Mouse (Mus musculus): ENCODE measurements around the gene Krtap5-4. TPM values are rescaled to one million over a fixed set of nuclear protein-coding genes. Genes with fewer than 3 reads are reported as not detected.
"Not testable (repeated sequence)": the region's sequence is repeated elsewhere in the genome, so short reads cannot be mapped to it uniquely, and the experiment has no call there.

The Krtap5-4 gene
- polyA plus RNA-seq (2012; fragmentation: generic; extraction: Trizol) = 0.04 TPM
- long read RNA-seq, experiment 1 = 0 reads
- long read RNA-seq, experiment 2 = 0 reads

- Histone ChIP-seq H3K27me3 (ENCODE audit: control insufficient read depth, insufficient read depth, insufficient read length) (no peaks in the 10 kb centered on the region), H3K4me3 (ENCODE audit: insufficient read depth, poor library complexity, severe bottlenecking) (no peak within 1 kb of the TSS), H3ac (ENCODE audit: control insufficient read depth, insufficient read length, low read depth) (no peak within 1 kb of the TSS), H3K79me2 (ENCODE audit: control insufficient read depth, insufficient read depth) (no peaks in the 10 kb centered on the region), H3K36me3 (ENCODE audit: control insufficient read depth, insufficient read depth) (no peaks in the 10 kb centered on the region), H3K79me3 (ENCODE audit: low read depth) (no peaks in the 10 kb centered on the region)
- TF ChIP-seq USF1 (IDR thresholded peaks at IDR 0.05; ENCODE audit: low read depth) = no peak
- TF ChIP-seq MYOD1 (IDR thresholded peaks at IDR 0.05; ENCODE audit: control insufficient read depth, insufficient read length, low read depth) = peak; percentile 87
These were observed at the start of gene Krtap5-4 for GRCm38 (mm10) chr7:142303249-142303648. Gene Krtap5-4 (plus strand): TSS chr7:142303549.

DNA sequence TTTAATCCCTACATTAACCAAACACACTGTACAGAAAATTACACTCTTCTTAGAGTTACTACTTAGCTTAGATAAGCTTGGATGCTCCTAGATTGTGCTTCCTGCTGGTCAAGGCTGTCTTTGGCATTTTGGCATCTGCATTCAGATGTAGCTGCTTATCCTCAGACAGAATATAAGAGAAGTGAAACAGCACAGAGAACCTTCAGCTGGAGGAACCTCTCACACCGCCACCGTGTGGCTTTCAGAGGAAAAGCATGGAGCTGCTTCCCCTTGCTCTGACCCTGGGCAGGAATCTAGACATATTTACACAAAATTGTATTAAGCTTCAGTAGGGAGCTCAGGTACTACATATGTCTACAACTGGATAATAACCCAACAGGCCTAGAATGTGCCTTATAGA is 47.8 kb upstream of the Krtap5-4 start:
- Histone ChIP-seq H3K27me3 (ENCODE audit: control insufficient read depth, insufficient read depth, insufficient read length) (no peaks in the 10 kb centered on the region), H3K36me3 (ENCODE audit: control insufficient read depth, insufficient read depth) (no peaks in the 10 kb centered on the region), H3K79me2 (ENCODE audit: control insufficient read depth, insufficient read depth) (no peaks in the 10 kb centered on the region)

DNA sequence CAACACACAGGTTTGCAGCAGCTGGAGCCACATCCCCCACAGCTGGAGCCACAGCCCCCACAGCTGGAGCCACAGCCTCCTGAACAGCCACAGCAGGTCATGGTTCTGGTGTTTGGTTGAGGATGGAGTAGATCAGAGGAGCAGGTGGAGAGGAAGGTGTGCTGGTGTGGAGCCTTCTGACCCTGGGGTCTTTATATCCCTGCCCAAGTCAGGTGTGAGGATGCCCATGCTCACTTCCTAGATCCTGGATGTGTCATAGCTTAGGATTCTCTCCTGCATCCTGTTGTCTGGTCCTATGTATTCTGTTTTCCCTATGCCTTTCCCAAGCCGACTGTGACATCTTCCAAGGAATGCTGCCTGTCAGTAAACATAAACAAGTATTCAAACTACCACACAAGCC is 45.1 kb upstream of the Krtap5-4 start, which contains the start of gene Gm2431:
Gene Gm2431 (minus strand): TSS at position 101 of the 400 bp plus-strand sequence.
- H3K79me2 ChIP-seq (ENCODE audit: control insufficient read depth, insufficient read depth); H3K4me3 ChIP-seq (ENCODE audit: insufficient read depth, poor library complexity, severe bottlenecking); H3K27me3 ChIP-seq (ENCODE audit: control insufficient read depth, insufficient read depth, insufficient read length); H3K79me3 ChIP-seq (ENCODE audit: low read depth); H3K36me3 ChIP-seq (ENCODE audit: control insufficient read depth, insufficient read depth); H3ac ChIP-seq (ENCODE audit: control insufficient read depth, insufficient read length, low read depth): not testable (repeated sequence)

More for the DNA sequence above, 47.8 kb upstream of the Krtap5-4 start:
- no peaks in the 10 kb centered on the region for H3K79me3 ChIP-seq (ENCODE audit: low read depth)
- H3K4me3 ChIP-seq (ENCODE audit: insufficient read depth, poor library complexity, severe bottlenecking) = no peak overlapping the region
- H3ac ChIP-seq (ENCODE audit: control insufficient read depth, insufficient read length, low read depth) = no peak overlapping the region
- TF ChIP-seq CTCF (IDR thresholded peaks at IDR 0.05; ENCODE audit: control insufficient read depth, insufficient read depth, insufficient read length) (peak; percentile 26), MYOG (IDR thresholded peaks at IDR 0.05; ENCODE audit: control insufficient read depth, extremely low read depth, insufficient read length) (no peak), MYOD1 (IDR thresholded peaks at IDR 0.05; ENCODE audit: control insufficient read depth, insufficient read length, low read depth) (no peak)

DNA sequence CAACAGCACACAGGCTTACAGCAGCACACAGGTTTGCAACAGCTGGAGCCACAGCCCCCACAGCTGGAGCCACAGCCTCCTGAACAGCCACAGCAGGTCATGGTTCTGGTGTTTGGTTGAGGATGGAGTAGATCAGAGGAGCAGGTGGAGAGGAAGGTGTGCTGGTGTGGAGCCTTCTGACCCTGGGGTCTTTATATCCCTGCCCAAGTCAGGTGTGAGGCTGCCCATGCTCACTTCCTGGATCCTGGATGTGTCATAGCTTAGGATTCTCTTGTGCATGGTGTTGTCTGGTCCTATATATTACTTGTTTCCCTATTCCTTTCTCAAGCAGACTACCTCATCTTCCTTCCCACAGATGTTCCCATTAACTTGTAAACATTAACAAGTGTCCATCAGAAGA is 29.1 kb upstream of the Krtap5-4 start, which contains the start of gene Gm4559:
Gene Gm4559 (minus strand): TSS at position 101 of the 400 bp plus-strand sequence.
- not testable (repeated sequence) for H3K36me3 ChIP-seq (ENCODE audit: control insufficient read depth, insufficient read depth); H3ac ChIP-seq (ENCODE audit: control insufficient read depth, insufficient read length, low read depth); H3K79me3 ChIP-seq (ENCODE audit: low read depth); H3K79me2 ChIP-seq (ENCODE audit: control insufficient read depth, insufficient read depth); H3K4me3 ChIP-seq (ENCODE audit: insufficient read depth, poor library complexity, severe bottlenecking); H3K27me3 ChIP-seq (ENCODE audit: control insufficient read depth, insufficient read depth, insufficient read length)

GRCm38 (mm10) chr7:142278183-142278582 is 25.2 kb upstream of the Krtap5-4 start:
- not testable (repeated sequence) for H3K79me3 ChIP-seq (ENCODE audit: low read depth); H3K4me3 ChIP-seq (ENCODE audit: insufficient read depth, poor library complexity, severe bottlenecking); H3ac ChIP-seq (ENCODE audit: control insufficient read depth, insufficient read length, low read depth); H3K36me3 ChIP-seq (ENCODE audit: control insufficient read depth, insufficient read depth); H3K79me2 ChIP-seq (ENCODE audit: control insufficient read depth, insufficient read depth); H3K27me3 ChIP-seq (ENCODE audit: control insufficient read depth, insufficient read depth, insufficient read length)
- peak; percentile 35 for TF ChIP-seq CTCF (IDR thresholded peaks at IDR 0.05; ENCODE audit: control insufficient read depth, insufficient read depth, insufficient read length)

DNA sequence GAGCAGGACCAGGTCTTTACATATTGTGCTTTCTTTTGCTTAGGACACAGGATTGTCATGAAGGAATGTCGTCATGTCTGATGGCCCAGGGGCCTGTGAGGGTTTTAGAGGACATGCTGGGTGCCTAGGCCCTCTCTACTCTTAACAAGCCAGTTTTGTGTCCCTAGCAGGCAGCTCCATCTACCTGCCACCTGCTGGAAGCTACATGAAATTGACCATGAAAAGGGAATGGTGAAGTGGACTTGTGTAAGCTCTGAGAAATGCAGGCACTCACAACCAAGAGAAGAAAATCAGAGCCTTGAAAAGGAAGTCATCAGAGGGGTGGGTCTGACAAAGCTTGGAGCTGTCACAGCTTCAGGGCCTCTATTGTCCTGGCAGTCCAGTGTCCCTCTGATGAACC is 24.1 kb upstream of the Krtap5-4 start:
- not testable (repeated sequence) for H3K4me3 ChIP-seq (ENCODE audit: insufficient read depth, poor library complexity, severe bottlenecking); H3K27me3 ChIP-seq (ENCODE audit: control insufficient read depth, insufficient read depth, insufficient read length); H3K36me3 ChIP-seq (ENCODE audit: control insufficient read depth, insufficient read depth); H3K79me2 ChIP-seq (ENCODE audit: control insufficient read depth, insufficient read depth); H3ac ChIP-seq (ENCODE audit: control insufficient read depth, insufficient read length, low read depth); H3K79me3 ChIP-seq (ENCODE audit: low read depth)

- not testable (repeated sequence) for H3K36me3 ChIP-seq (ENCODE audit: control insufficient read depth, insufficient read depth); H3ac ChIP-seq (ENCODE audit: control insufficient read depth, insufficient read length, low read depth); H3K79me3 ChIP-seq (ENCODE audit: low read depth); H3K27me3 ChIP-seq (ENCODE audit: control insufficient read depth, insufficient read depth, insufficient read length); H3K79me2 ChIP-seq (ENCODE audit: control insufficient read depth, insufficient read depth); H3K4me3 ChIP-seq (ENCODE audit: insufficient read depth, poor library complexity, severe bottlenecking)
These were observed 20.5 kb upstream of the Krtap5-4 start for GRCm38 (mm10) chr7:142282847-142283246.

DNA sequence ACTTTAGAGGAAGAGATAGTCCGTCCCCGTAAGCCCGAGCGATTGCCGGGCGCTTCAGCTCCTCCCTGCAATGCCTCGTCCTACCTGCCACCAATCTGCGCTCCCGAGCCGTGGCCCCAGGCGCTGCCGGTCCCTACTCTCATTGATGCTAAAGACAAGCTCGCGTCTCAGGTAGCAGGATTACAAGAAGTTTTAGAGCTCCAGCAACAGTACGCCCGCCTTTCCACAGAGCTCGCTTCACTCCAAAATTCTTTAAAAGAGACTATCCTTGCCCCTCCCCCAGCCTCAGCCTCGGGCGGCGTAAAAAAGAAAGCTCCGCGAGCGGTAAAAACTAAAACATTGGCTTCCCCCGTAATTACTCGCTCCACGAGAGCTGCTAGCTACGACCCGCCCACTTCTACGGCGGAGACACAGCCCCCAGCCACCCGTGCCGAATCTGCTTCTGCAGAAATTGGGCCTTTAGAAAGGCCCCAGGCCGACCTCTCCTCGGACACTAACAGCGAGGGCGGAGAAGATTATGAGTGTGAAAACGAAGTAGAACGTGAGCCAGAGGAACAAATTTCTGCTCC is 19.2 kb upstream of the Krtap5-4 start:
- Histone ChIP-seq H3K79me2 (ENCODE audit: control insufficient read depth, insufficient read depth) (no peaks in the 10 kb centered on the region), H3K4me3 (ENCODE audit: insufficient read depth, poor library complexity, severe bottlenecking) (peak overlapping the region; percentile 25), H3ac (ENCODE audit: control insufficient read depth, insufficient read length, low read depth) (peak overlapping the region; percentile 64), H3K36me3 (ENCODE audit: control insufficient read depth, insufficient read depth) (no peaks in the 10 kb centered on the region), H3K79me3 (ENCODE audit: low read depth) (no peaks in the 10 kb centered on the region), H3K27me3 (ENCODE audit: control insufficient read depth, insufficient read depth, insufficient read length) (no peaks in the 10 kb centered on the region)
- TF ChIP-seq MYOD1 (IDR thresholded peaks at IDR 0.05; ENCODE audit: control insufficient read depth, insufficient read length, low read depth) = no peak
